Mouse (Mus musculus): Measurements from ENCODE around the gene Drd4.

- TF ChIP-seq CTCF (IDR thresholded peaks at IDR 0.05; ENCODE audit: borderline replicate concordance, insufficient read depth, low read length): no peak
- no peak for TF ChIP-seq POLR2A (IDR thresholded peaks at IDR 0.05; ENCODE audit: low read depth, low read length)
Measured at GRCm38 (mm10) chr7:141275356-141275755, 16.4 kb upstream of the Drd4 start.
